Mouse (Mus musculus) cerebellum, adult 11-12 months (tissue): ENCODE measurements around the gene Rtn4rl2.

ENCODE experiments used
- DNase-seq: peaks from one replicate; pipeline ENCODE4 v3.0.0; 2022

Gene Rtn4rl2

DNA sequence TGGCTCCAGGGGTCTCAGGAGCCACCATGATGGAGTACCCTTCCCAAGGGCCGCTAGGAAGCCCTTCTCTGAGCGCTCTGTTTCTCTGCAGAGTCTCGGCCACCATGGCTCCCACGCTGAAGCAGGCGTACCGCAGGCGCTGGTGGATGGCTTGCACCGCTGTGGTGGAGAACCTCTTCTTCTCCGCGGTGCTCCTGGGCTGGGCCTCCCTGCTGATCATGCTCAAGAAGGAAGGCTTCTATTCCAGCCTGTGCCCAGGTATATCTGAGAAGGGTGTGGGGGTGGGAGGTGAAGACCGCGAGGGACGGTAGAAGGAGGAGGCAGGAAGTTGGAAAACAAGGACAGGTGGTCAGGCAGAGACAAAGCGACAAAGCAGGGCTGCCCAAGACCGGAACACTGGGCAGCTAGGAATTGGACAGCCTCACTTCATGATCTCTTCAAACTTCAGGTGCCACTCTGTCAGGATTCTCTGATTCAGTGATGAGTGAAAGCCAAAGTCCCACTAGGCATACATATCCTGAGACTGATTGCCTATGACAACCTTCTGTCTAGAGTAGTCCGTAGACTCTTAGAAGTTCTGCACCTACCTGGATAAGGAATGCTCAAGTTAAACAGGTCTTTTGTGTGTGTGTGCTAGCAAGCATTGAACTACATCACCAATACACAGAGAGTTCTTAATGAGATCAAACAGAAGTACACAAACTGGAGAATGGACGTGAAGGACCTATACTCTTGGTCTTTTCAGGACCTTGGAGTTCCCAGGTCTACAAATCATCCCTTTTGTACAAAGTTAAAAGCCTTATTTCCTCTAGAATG is 45.6 kb downstream of the Rtn4rl2 start:
- no peak for DNase-seq

DNA sequence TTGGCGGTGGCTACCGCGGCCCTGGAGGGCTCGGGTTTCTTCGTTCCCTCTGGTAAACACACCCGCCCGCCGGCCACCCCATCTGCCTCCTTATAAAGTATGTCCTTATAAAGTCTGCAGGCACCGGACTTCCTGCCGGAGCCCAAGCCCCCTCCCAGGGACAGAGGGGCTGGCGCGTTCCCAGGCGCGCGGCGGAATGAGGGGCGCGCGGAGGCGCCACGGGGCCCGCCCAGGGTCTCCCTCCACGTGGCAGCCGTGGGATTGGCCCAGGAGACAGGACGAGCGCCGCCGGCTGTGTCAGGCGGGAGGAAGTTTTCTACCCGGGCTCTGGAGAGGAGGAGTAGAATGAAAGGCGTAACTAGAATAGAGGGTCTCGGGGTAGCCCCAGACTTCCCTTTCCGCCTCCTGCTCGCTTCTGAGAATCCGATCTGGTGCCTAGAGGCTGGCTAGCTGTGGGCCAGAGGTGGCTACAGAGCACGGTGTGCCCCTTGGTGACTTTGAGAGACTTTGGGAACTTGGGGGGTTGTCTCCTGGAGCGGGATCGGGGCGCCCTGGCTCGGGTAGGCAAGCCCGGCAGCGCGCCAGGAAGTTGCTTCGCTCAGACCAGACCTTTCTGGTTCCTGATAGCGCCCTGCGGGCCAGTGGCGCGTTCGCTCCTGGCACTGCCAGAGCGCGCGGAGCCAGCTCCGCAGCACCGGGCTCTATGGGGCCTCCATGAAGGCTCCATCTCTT is 46.3 kb downstream of the Rtn4rl2 start:
- DNase-seq, result no peak

DNA sequence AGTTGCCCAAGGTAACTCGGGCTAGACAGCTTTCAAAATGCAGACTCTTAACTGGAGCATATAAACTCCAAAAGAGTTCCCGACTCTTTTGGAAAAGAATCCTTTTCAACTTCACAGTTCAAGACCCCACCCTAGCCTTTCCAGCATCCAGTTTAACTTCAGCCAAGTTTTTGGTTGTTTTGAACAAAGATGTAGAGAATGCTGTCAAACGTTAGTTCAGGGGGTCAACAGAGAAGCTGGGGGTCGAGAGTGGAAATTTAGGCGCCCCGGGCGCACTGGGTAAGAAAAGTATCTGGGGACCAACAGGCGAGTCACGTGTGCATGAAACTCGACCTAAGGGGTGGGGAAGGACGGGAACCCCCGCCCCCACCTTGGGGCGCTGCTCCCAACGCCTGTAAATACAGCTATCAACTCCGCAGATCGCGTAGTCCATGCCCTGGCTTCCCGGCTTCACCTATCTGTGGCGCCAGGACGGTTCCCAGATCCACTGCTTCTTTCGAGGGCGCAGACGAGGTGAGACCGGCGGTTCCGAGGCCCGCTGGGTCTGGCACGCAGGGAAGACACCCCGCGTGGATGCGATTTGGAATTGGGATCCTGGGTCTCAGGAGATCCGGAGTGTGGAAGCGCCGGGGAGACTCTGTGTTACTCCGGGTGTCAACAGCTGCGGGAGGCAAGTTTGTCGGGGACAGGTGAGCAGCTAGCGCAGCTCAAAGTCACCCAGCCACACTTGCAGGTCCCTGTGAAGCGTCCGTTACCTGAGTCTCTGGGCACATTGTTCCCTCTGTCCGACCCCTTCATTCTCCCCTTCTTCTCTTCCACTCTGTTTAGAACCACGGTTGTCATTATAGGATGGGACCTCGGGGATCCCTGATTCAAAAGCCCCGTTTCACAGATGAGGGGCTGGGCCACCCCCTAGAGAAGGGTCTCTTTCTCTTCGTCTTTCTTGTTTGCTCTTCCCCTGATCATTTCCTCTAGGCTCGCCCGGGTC is 47.2 kb downstream of the Rtn4rl2 start:
- no peak for DNase-seq

DNA sequence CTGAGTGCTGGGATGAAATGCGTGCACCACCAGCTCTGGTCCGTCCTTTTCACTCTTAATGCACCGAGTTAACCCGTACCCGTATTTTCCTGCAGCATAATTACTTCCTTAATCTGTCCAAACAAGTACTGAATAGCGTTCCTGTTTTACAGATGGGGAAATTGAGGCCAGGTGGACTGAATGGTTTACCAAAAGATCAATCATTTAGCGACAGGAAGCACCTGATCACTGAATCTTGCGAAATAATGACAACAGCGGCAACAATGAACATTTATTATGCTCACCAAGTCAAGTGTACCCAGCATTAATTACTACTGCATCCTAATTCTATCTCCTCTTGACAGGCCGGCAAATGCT is 47.9 kb downstream of the Rtn4rl2 start, which contains the start of gene Slc43a1:
Gene Slc43a1, plus strand, starts transcription at position 258 of the 357 bp plus-strand sequence.
- no peak for DNase-seq

DNA sequence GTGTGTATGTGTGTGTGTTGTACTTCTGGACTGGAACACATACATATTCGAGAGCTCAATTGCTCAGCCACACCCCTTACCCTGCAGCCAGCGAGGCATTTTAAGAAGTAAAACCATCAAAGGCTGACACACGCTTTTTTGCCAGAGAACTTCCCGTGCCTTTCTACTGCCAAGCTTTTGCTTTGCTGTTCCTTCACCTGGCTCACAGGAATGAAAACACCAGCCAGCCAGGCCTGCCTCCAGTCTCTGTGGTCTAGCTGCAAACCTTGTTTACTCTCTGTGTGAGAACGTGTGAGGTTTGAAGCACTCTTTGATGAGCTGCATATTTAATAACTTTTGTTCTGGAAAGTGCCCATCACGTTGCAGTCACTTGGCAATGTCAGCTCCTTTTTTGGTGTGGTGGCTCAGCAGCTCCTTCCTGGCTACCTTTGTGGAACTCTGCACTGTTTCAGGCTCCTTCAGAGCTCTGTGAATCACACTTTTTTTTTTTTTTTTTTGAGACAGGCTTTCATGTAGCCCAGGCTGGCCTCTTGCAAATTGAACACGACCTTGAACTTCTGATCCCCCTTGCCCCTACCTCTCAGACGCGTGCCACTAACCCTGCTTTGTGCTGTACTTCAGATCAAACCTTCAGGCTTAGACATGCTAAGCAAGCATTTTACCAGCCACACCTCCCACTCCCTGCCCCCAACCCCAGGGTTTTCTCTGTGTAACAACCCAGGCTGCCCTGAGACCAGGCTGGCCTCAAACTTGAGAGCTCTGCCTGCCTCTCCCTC is 48.5 kb downstream of the Rtn4rl2 start:
- no peak for DNase-seq

DNA sequence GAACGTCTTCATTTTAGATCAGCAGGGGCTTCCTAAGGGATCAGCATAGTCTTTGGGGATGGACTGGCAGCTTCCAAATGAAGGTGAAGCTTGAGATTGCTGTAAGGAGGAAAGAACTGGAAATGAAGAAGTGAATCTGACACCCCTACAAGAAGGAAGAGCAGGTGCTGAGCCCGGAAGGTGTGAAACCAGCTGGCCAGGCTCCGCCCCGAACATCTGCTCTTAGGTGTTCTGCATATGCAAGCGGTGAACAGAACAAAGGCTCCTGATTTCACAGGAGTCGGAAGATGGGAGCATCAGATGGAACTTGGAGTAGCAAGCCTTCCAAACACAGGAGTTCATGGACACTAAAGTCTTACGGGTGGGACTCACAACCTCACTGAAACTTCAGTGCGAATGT is 49.4 kb downstream of the Rtn4rl2 start:
- no peak for DNase-seq

DNA sequence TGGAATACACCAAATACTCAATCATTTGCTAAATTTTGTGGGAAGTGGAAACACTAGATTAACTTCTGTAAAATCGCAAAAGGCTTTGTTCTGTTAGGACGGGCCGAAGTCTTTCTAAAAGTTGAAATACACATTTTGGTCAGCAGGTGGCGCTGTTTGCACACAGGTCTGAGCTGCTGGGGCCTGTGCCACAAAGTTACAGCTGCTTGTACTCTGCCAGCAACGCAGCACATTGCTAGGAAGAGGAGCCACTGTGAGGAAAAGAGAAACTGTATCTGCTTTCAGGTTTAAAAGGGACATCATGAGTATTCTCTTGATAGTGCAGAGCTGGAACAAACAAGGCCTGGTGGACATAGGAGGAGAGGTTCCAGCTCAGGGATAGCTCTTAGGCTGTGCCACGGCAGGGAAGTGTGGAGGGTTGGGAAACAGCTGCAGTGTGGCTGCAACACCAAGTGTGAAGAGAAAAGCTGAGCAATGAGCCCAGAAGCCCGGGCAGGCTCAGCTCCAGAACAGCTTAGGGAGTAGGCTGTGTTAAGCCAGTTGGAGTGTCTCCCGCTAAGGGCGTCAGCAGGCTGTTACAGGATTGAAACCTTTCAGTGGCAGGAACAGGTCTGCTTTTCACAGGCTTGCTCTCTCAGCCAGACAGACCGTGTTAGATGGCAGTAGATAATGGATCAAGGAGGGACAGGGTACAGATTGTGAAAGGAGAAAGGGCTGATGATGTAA is 54.7 kb downstream of the Rtn4rl2 start:
- peak; percentile 58 for DNase-seq

DNA sequence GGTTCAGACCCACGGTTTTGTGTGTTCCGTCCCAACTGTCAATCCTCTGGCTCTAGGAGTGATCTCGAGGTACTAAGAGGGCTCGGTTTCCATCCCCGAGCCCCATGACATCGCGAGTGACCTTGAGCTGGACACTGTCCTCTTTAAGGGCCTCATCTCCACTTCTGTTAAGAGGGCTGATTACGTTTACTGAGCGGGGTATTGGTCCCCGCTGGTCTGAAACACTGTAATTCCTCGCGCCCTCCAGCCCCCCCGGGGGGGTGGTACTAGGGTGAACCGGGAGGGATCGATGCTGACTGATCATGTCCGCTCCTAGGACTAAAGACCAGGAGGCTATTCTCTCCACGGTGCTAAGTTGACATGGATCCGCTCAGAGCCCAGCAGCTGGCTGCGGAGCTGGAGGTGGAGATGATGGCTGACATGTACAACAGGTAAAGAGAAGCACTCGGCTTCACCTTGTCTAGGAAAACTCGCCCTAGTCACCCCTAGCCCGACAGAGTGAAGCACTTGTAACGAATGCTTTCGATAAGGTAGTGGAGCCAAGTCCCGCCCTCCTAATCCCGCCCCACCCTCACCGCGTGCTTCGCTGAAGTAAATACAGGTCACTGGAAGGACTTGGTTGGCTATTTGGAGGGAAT is 59.1 kb downstream of the Rtn4rl2 start:
- DNase-seq, result peak; percentile 32

DNA sequence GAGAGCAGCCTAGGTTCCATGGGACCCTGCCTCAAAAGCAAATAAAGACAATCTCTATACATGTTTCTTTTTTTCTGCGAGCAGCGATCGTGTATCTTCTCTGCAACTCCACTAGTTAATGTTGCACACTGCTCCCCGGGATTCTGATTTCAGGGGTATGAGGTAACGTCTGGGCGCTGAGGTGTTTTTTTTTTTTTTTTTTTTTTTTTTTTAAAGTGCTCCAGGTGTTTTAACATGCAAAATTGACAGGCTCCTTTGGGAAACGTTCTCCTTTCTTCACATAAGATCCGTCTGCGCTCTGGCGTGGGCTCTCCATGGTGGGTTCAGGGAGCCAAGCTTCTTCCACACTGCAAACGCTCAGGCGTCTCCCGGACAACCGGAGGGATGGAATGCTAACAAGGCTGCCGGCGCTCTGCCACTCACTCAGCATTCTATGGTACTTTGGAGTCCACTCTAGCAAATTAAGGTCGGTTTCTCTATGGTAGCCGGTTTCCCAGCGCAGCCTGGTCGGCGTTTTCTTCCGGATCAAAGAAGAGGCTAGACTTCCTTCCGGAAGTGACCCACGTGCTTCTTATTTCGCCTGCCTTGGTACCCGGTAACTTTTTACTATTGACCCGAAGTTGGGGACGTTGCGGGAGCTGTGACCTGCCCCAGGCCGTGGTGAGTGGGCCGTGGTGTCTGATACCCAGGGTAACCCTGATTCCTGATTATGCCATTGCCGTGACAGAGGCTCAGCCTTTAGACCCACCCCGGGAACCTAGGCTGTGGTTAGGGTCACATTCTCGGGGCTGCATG is 59.8 kb downstream of the Rtn4rl2 start, which contains the start of gene Timm10:
Gene Timm10, plus strand, starts transcription at position 510 of the 795 bp plus-strand sequence.
- DNase-seq, result peak; percentile 89

DNA sequence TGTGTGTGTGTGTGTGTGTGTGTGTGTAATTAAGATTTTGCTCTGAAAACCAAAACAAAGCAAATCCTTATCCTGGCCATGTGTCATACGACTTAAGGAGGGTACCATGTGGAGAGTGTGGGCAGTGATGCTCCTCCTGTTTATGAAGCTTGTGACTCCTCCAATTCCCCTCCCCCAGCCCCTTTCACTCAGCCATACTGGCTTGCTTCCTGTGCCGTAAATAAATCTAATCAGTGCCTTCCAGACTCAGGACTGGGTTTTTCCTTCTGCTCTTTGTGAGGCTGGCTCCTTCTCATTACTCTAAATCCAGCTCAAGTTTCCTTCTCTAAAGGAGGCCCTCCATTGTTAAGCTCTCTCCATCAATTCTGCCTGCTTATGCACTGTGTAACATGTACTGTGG is 63.3 kb downstream of the Rtn4rl2 start:
- no peak for DNase-seq

DNA sequence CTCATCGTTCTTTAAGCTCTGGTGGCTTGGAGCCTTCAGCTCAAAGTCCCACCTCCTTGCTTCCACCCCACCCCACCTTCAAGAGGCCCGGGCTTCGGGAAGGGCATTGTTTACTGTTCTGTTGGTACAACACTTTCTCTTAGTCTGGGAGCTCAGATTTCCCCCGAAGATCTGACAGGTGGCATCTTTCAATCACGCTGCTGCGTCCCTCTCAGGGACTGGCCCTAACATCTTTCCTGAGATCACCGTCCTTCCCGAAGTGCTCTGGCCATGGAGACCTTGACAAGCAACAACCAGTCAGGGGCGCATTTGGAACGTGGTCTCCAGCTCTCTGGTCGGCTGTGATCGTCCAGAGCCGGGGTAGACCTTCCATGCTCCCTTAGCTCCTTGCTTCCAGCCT is 64.0 kb downstream of the Rtn4rl2 start, which contains the start of gene Smtnl1:
Gene Smtnl1, minus strand, starts transcription at position 101 of the 400 bp plus-strand sequence.
- no peak for DNase-seq
